Mouse (Mus musculus) cerebellum, adult 2 months (tissue): ENCODE measurements at regions not wholly inside any gene's neighbourhood (a gene's known extent, or its start where the extent isn't known, plus 50 kb on each side); places are given as distances from the start of the nearest gene placed in this dataset.

Experiments
- DNase-seq, 2 experiments: peaks; one replicate each; pipeline ENCODE4 v3.0.0; 2021
- H3K27ac ChIP-seq: fragments of 200-500 bp; 2 replicates; pipeline ENCODE4 v1.5.1; 2012; ENCODE audit warnings: low read length, control low read depth, inconsistent platforms; ENCODE audit not compliant: insufficient read depth
- H3K27me3 ChIP-seq: fragments of 200-500 bp; 2 replicates; pipeline ENCODE4 v1.6.1; 2012; ENCODE audit warnings: inconsistent platforms, mild to moderate bottlenecking, low read length, moderate library complexity; ENCODE audit not compliant: control insufficient read depth, insufficient read depth
- H3K4me1 ChIP-seq: fragments of 200-500 bp; 2 replicates; pipeline ENCODE4 v1.6.1; 2011; ENCODE audit warnings: low read length; ENCODE audit not compliant: control insufficient read depth, insufficient read depth
- H3K4me3 ChIP-seq: fragments of 200-500 bp; replicated peaks from 2 replicates; pipeline ENCODE3; 2011; ENCODE audit warnings: mild to moderate bottlenecking, low read depth, low read length, control low read depth; ENCODE audit not compliant: insufficient read depth
- CTCF ChIP-seq: fragments of 200-500 bp; IDR thresholded peaks from 2 replicates; pipeline ENCODE4 v1.5.1; 2011; ENCODE audit warnings: low read depth, mild to moderate bottlenecking, control low read depth, low read length, moderate library complexity, borderline replicate concordance; ENCODE audit not compliant: insufficient read depth
- POLR2A ChIP-seq: fragments of 200-500 bp; IDR thresholded peaks from 2 replicates; pipeline ENCODE4 v1.6.1; 2011; ENCODE audit warnings: low read length, control low read depth, borderline replicate concordance; ENCODE audit not compliant: insufficient read depth
- WGBS: fragments of 180-500 bp; shearing (Covaris S2); methylation state at CpG from one replicate; pipeline ENCODE4 v1.1.7; 2018; 5-methylcytosine and 5-hydroxymethylcytosine counted together

DNA sequence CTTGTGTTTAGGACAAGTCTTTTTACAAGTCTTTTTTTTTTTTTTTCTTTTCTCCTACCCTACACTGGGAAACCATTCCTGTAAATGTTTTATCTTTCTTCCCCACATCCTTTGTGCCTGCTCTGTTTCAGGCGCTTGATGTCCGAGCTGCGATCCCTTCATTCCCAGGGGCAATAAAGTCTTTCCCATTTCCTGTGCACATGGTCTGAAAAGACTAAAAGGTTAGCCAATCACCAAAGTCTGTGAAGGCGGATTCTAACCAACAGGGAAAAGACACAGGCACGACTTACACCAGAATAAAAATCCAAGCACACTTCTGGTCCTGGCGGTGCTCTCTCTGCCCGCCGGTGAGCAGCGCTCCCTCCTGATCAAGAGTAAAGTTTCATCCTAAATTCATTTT lies 135.3 kb upstream of the Slc38a2 start:
- Histone ChIP-seq H3K27ac (no peak overlapping the region), H3K27me3 (no peaks in the 10 kb centered on the region), H3K4me1 (no peaks in the 10 kb centered on the region; the same call in 1 of the 2 replicates), H3K4me3 (no peak overlapping the region)
- no peak for DNase-seq
- TF ChIP-seq POLR2A, result no peak
- no peak for TF ChIP-seq CTCF
- whole genome bisulfite sequencing, result 79% methylated on average over 9 of the region's 9 CpGs

DNA sequence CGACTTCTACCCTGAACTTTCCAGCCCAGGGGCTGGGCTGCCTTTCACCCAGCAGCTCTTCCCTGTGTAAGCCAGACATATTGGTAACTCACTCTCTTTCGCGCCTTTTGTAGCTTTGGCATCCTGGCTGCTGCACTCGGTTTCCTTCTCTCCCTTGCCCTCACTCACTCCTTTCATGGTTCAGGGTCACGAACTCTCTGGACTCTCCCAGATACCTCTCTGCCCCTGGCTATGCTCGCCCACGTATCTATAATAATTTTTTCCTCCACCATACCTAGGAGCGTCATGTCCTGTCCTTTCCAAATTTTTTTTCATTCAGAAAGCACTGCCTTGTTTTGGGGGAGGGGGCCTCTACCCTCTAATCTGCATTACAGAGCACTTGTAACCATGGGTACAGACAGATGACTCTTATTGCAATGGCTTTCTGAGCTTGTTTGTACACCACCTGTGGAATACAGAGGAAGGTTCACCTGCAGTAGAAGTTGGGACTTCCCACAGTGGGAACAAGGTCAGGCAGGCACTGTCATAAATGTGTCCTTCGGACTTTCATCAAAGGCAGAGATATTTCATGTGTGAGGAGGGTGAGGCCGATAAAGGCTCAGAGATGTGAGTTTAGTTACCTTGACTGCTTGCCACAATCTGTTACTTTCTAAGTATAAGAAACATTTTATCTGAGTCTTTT lies 134.8 kb upstream of the Slc38a2 start:
- H3K4me3 ChIP-seq, result no peak overlapping the region
- TF ChIP-seq CTCF (no peak), POLR2A (no peak)
- no peak for DNase-seq
- H3K4me1 ChIP-seq, result no peaks in the 10 kb centered on the region; the same call in 1 of the 2 replicates
- WGBS, result 83% methylated on average over 10 of the region's 10 CpGs
- no peaks in the 10 kb centered on the region for H3K27me3 ChIP-seq
- H3K27ac ChIP-seq, result no peak overlapping the region

DNA sequence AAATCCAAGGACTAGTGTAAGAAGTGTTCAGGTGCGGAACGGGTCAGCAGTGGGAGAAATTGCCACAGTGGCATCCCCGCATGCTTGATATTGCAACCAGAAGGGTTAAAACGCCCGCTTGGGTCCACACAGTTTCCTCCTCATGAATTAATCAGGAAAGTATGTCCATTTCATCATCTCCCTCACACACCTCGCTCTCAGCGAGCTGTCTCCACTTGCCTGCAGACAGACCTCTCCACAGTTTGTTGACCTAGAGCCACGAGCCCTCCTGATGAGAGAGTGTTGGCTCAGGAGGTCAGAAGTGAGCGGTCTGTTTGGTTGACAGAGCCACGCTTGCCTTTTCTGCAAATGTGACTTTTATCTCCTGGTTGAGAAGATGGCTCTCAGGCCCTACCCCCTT lies 132.9 kb upstream of the Slc38a2 start:
- 67% methylated on average over 10 of the region's 10 CpGs for WGBS
- Histone ChIP-seq H3K27ac (no peak overlapping the region), H3K27me3 (no peaks in the 10 kb centered on the region), H3K4me1 (no peaks in the 10 kb centered on the region; the same call in 1 of the 2 replicates), H3K4me3 (no peak overlapping the region)
- TF ChIP-seq POLR2A (no peak), CTCF (no peak)
- DNase-seq, result no peak

DNA sequence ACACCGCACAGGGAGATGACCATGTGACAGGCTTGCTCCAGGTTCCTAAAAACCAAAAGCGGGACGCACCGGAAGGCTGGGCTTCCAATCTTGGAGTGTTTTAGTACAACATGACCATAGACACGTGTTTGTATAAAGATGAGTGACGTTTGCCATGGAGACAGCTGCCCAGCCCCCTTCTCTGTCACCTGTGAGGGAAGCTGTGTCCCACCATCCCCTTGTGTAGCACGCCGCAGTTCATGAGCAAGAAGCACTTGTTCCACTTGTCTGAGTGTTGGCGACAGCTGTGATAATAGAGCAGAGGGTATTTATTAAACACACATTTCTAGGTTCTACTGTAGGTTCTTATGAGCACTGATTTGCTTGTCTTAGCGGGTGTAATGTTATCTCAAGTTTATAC lies 131.7 kb upstream of the Slc38a2 start:
- TF ChIP-seq CTCF (no peak), POLR2A (no peak)

DNA sequence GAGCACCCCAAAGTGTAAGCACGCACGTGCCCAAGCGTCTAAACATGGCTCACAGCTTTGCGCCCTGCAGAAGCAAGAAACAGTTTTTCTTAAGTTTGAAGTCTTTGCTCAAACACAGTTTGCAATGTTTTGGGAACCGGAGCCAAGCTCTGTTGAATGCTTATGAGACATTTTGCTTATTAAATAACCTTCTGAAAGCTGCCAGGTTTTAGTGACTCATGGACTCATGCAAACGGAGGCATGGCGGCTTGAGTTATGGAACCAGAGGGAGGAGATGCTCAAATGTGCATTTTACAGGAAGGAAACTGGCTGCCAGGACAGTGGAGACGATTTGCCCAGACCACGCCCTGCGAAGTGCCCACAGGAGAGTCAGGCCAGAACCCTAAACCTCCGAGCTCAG lies 131.0 kb upstream of the Slc38a2 start:
- H3K27me3 ChIP-seq, result no peaks in the 10 kb centered on the region
- no peak overlapping the region for H3K4me3 ChIP-seq
- H3K4me1 ChIP-seq, result no peaks in the 10 kb centered on the region; the same call in 1 of the 2 replicates
- no peak overlapping the region for H3K27ac ChIP-seq
- no peak for DNase-seq
- WGBS, result 77% methylated on average over 11 of the region's 11 CpGs
- TF ChIP-seq CTCF (no peak), POLR2A (no peak)

More for the DNA sequence above, 131.7 kb upstream of the Slc38a2 start:
- H3K4me1 ChIP-seq, result no peaks in the 10 kb centered on the region; the same call in 1 of the 2 replicates
- H3K27me3 ChIP-seq, result no peaks in the 10 kb centered on the region
- H3K27ac ChIP-seq, result no peak overlapping the region
- DNase-seq, result no peak
- WGBS, result 91% methylated on average over 10 of the region's 10 CpGs
- no peak overlapping the region for H3K4me3 ChIP-seq

DNA sequence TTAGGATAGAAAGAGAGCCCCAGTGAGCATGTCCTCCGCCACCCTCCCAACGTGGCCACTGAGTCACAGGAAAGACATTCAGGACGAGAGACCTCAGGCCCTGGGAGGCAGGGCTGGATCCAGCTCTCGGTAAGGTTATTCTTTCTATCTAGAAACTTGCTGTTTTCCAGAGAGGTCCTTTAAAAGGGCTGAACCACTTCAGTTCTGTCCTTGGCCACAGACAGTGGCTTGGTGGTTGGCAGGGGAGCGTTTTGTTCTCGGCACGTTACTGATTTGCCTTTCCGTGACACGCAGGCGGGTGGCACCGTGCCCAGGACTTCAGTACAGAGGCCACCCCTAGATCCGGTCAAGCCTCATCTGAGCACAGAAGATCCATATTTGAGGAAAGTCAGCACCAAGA lies 130.4 kb upstream of the Slc38a2 start:
- no peak overlapping the region for H3K4me3 ChIP-seq
- no peak for TF ChIP-seq CTCF
- no peaks in the 10 kb centered on the region for H3K27me3 ChIP-seq
- H3K4me1 ChIP-seq, result no peaks in the 10 kb centered on the region; the same call in 1 of the 2 replicates
- no peak for DNase-seq
- no peak overlapping the region for H3K27ac ChIP-seq
- WGBS, result 27% methylated on average over 12 of the region's 12 CpGs

DNA sequence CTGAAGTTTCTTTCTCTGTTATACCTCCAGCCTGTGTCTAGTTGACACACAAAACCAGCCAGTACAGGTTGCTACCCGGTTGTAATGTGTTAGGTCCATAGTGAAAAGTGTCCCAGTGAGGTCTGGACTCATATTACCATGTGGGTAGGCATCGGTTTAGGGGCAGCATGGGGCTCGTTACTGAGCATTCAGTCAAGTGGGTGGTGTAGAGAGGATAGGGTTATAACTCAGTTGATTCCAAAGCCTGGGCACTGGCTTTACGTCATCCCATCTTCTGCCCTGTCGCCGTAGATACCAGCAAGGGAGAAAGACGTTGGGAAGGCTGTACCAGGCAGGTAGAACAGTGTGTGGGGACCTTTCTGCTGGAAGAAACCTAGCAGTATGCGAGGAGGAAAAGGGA lies 129.2 kb upstream of the Slc38a2 start:
- WGBS, result 90% methylated on average over 8 of the region's 8 CpGs
- Histone ChIP-seq H3K4me3 (no peak overlapping the region), H3K27me3 (no peaks in the 10 kb centered on the region), H3K4me1 (no peaks in the 10 kb centered on the region; the same call in 1 of the 2 replicates), H3K27ac (no peak overlapping the region)
- no peak for DNase-seq
- TF ChIP-seq POLR2A, result no peak
- no peak for TF ChIP-seq CTCF

DNA sequence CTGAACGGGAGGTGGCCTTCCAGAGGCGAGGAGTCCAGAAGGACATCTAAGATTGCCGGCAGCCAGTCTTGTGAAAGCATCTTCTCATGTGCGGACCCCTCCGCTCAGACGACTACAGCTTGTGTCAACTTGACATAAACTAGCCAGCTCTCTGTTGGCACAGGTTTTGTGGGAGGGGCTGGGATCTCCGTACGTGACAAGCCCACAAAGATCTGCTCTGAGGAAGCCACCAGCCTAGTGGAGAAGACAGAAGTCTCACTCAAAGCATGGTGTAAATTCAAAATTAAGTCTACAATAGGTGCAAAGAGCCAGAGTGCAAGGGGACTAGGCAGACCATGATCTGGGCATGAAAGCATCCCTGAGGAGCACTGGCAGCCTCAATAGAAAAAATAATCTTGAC lies 128.4 kb upstream of the Slc38a2 start:
- WGBS, result 56% methylated on average over 8 of the region's 8 CpGs

DNA sequence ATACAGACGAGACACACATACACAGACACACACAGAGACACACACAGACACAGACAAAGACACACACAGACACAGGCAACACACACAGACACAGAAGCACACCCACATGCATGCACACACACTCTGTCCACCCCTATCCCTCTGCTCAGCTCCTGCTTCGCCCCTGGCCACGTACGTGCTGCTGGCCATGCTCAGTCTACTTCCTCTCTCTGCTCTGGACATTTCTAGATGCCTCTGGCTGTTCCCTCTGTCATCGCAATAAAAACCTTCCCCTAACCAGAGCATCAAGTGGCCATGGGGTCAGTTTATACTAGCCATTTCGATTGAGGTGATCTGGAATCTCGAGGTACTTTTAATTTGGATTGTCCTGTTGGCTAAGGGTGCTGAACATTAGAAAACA lies 118.9 kb upstream of the Slc38a2 start:
- TF ChIP-seq CTCF (no peak), POLR2A (no peak)
- no peak overlapping the region for H3K4me3 ChIP-seq
- H3K27me3 ChIP-seq, result no peaks in the 10 kb centered on the region
- H3K4me1 ChIP-seq, result no peaks in the 10 kb centered on the region
- H3K27ac ChIP-seq, result no peak overlapping the region
- DNase-seq, result no peak
- 81% methylated on average over 7 of the region's 7 CpGs for WGBS

More for the DNA sequence above, 128.4 kb upstream of the Slc38a2 start:
- Histone ChIP-seq H3K27ac (no peak overlapping the region), H3K27me3 (no peaks in the 10 kb centered on the region), H3K4me3 (no peak overlapping the region), H3K4me1 (no peaks in the 10 kb centered on the region; the same call in 1 of the 2 replicates)
- TF ChIP-seq POLR2A (no peak), CTCF (no peak)
- DNase-seq, result no peak
